Mouse (Mus musculus) heart, postnatal 0 days (tissue): ENCODE results near the gene Itpr2.

Experiments used
- CTCF ChIP-seq: IDR thresholded peaks from 2 replicates; pipeline ENCODE4 v1.5.1; 2016; ENCODE audit warnings: antibody characterized with exemption, control low read depth, low read depth
- EP300 ChIP-seq: IDR thresholded peaks from 2 replicates; pipeline ENCODE4 v1.6.1; 2016; ENCODE audit warnings: antibody characterized with exemption, low read depth

GRCm38 (mm10) chr6:146136646-146137045 lies 365.4 kb downstream of the Itpr2 start:
- TF ChIP-seq CTCF (no peak), EP300 (no peak)
